Mouse (Mus musculus) cerebellum, adult 9-11 months (tissue): ENCODE data around the gene Pabpn1.
A peak's percentile ranks its signal among the peaks of the same experiment; 100 is the strongest.

ENCODE experiments used
- DNase-seq: peaks from one replicate; pipeline ENCODE4 v3.0.0; 2022

Gene Pabpn1

GRCm38 (mm10) chr14:54892200-54892599 is at the start of gene Pabpn1:
TSS of gene Pabpn1 (plus strand) at chr14:54892500.
- DNase-seq = no peak

GRCm38 (mm10) chr14:54843461-54843860 is 48.8 kb upstream of the Pabpn1 start:
- peak; percentile 32 for DNase-seq

GRCm38 (mm10) chr14:54855726-54856125 is 36.6 kb upstream of the Pabpn1 start:
- no peak for DNase-seq

GRCm38 (mm10) chr14:54856703-54857102 is 35.6 kb upstream of the Pabpn1 start:
- DNase-seq = no peak

- peak; percentile 84 for DNase-seq
Observed at GRCm38 (mm10) chr14:54857891-54858290, 34.4 kb upstream of the Pabpn1 start.

- DNase-seq = no peak
Observed at GRCm38 (mm10) chr14:54860511-54860910, 31.8 kb upstream of the Pabpn1 start.

GRCm38 (mm10) chr14:54863501-54864312 is 28.6 kb upstream of the Pabpn1 start:
- DNase-seq = peak; percentile 92

- no peak for DNase-seq
Observed at GRCm38 (mm10) chr14:54864313-54865036, 27.8 kb upstream of the Pabpn1 start.

GRCm38 (mm10) chr14:54865626-54866025 is 26.7 kb upstream of the Pabpn1 start:
- DNase-seq = no peak

GRCm38 (mm10) chr14:54866268-54866667 is 26.0 kb upstream of the Pabpn1 start:
- no peak for DNase-seq

- DNase-seq = no peak
Observed at GRCm38 (mm10) chr14:54866936-54867335, 25.4 kb upstream of the Pabpn1 start.

GRCm38 (mm10) chr14:54868026-54868425 is 24.3 kb upstream of the Pabpn1 start:
- DNase-seq = no peak

GRCm38 (mm10) chr14:54870861-54871260 is 21.4 kb upstream of the Pabpn1 start, which contains the start of gene Homez:
TSS of gene Homez (minus strand) at chr14:54870961.
- no peak for DNase-seq

- no peak for DNase-seq
Observed at GRCm38 (mm10) chr14:54874165-54874564, 18.1 kb upstream of the Pabpn1 start.

- DNase-seq = no peak
Observed at GRCm38 (mm10) chr14:54875844-54876538, 16.3 kb upstream of the Pabpn1 start.

GRCm38 (mm10) chr14:54876539-54877047 is 15.7 kb upstream of the Pabpn1 start:
- peak; percentile 96 for DNase-seq

- DNase-seq = peak; percentile 84
Observed at GRCm38 (mm10) chr14:54877048-54877715, 15.1 kb upstream of the Pabpn1 start, which contains the start of gene Ppp1r3e. TSS of gene Ppp1r3e (minus strand) at chr14:54877550.

- peak; percentile 88 for DNase-seq
Observed at GRCm38 (mm10) chr14:54883154-54884021, 8.9 kb upstream of the Pabpn1 start, which contains the start of the genes Bcl2l2 and Gm20521. TSS of gene Bcl2l2 (plus strand) at chr14:54883377. TSS of gene Gm20521 (plus strand) at chr14:54883441.

GRCm38 (mm10) chr14:54884022-54884712 is 8.1 kb upstream of the Pabpn1 start:
- DNase-seq = peak; percentile 47

GRCm38 (mm10) chr14:54885309-54885708 is 7.0 kb upstream of the Pabpn1 start:
- DNase-seq = no peak
